Mouse (Mus musculus): ENCODE results near the gene Tent4b.

- TF ChIP-seq CTCF (IDR thresholded peaks at IDR 0.05; ENCODE audit: extremely low read depth, insufficient read length, insufficient replicate concordance, low read depth, low read length) (no peak), POLR2A (IDR thresholded peaks at IDR 0.05; ENCODE audit: low read depth, low read length) (no peak)
Observed at GRCm38 (mm10) chr8:88280904-88281303, 81.9 kb downstream of the Tent4b start.

Data from small intestine, adult 2 months (tissue).